Mouse (Mus musculus): ENCODE data around the gene Theg.

Gene Theg

GRCm38 (mm10) chr10:79594872-79595589 is 7.9 kb upstream of the Theg start:
- peak; percentile 18 for DNase-seq (ENCODE audit: low spot score)

- no peak for DNase-seq (ENCODE audit: low spot score)
Observed at GRCm38 (mm10) chr10:79594111-79594510, 7.0 kb upstream of the Theg start.

GRCm38 (mm10) chr10:79590702-79591101 is 3.6 kb upstream of the Theg start:
- DNase-seq (ENCODE audit: low spot score), result no peak

GRCm38 (mm10) chr10:79587752-79588126 is 608 bp upstream of the Theg start:
- DNase-seq (ENCODE audit: low spot score), result no peak

- no peak for DNase-seq (ENCODE audit: low spot score)
Observed at GRCm38 (mm10) chr10:79586243-79586642, 888 bp downstream of the Theg start.

- no peak for DNase-seq (ENCODE audit: low spot score)
Observed at GRCm38 (mm10) chr10:79585723-79586122, 1.4 kb downstream of the Theg start.

- no peak for DNase-seq (ENCODE audit: low spot score)
Observed at GRCm38 (mm10) chr10:79585136-79585535, 2.0 kb downstream of the Theg start.

GRCm38 (mm10) chr10:79584426-79584825 is 2.7 kb downstream of the Theg start:
- DNase-seq (ENCODE audit: low spot score), result no peak

- no peak for DNase-seq (ENCODE audit: low spot score)
Observed at GRCm38 (mm10) chr10:79584021-79584420, 3.1 kb downstream of the Theg start.

GRCm38 (mm10) chr10:79581501-79581900 is 5.6 kb downstream of the Theg start:
- DNase-seq (ENCODE audit: low spot score), result no peak

- peak; percentile 5 for DNase-seq (ENCODE audit: low spot score)
Observed at GRCm38 (mm10) chr10:79580811-79581210, 6.3 kb downstream of the Theg start.

- no peak for DNase-seq (ENCODE audit: low spot score)
Observed at GRCm38 (mm10) chr10:79580356-79580755, 6.8 kb downstream of the Theg start.

- DNase-seq (ENCODE audit: low spot score), result no peak
Observed at GRCm38 (mm10) chr10:79579781-79580180, 7.3 kb downstream of the Theg start.

GRCm38 (mm10) chr10:79578891-79579290 is 8.2 kb downstream of the Theg start:
- no peak for DNase-seq (ENCODE audit: low spot score)

- DNase-seq (ENCODE audit: low spot score), result no peak
Observed at GRCm38 (mm10) chr10:79578276-79578675, 8.9 kb downstream of the Theg start.

- DNase-seq (ENCODE audit: low spot score), result no peak
Observed at GRCm38 (mm10) chr10:79577376-79577775, 9.8 kb downstream of the Theg start.

GRCm38 (mm10) chr10:79575754-79576153 is 11.4 kb downstream of the Theg start:
- DNase-seq (ENCODE audit: low spot score), result no peak

- no peak for DNase-seq (ENCODE audit: low spot score)
Observed at GRCm38 (mm10) chr10:79574796-79575195, 12.3 kb downstream of the Theg start.

- DNase-seq (ENCODE audit: low spot score), result no peak
Observed at GRCm38 (mm10) chr10:79574350-79574749, 12.8 kb downstream of the Theg start.

GRCm38 (mm10) chr10:79573611-79574010 is 13.5 kb downstream of the Theg start:
- DNase-seq (ENCODE audit: low spot score), result no peak

- no peak for DNase-seq (ENCODE audit: low spot score)
Observed at GRCm38 (mm10) chr10:79571314-79571713, 15.8 kb downstream of the Theg start.

- no peak for DNase-seq (ENCODE audit: low spot score)
Observed at GRCm38 (mm10) chr10:79569921-79570320, 17.2 kb downstream of the Theg start.

GRCm38 (mm10) chr10:79559716-79560115 is 27.4 kb downstream of the Theg start:
- DNase-seq (ENCODE audit: low spot score), result no peak

GRCm38 (mm10) chr10:79557496-79557895 is 29.6 kb downstream of the Theg start:
- no peak for DNase-seq (ENCODE audit: low spot score)
